Mouse (Mus musculus): Measurements from ENCODE around the gene Ralbp1.

Ralbp1 gene

DNA sequence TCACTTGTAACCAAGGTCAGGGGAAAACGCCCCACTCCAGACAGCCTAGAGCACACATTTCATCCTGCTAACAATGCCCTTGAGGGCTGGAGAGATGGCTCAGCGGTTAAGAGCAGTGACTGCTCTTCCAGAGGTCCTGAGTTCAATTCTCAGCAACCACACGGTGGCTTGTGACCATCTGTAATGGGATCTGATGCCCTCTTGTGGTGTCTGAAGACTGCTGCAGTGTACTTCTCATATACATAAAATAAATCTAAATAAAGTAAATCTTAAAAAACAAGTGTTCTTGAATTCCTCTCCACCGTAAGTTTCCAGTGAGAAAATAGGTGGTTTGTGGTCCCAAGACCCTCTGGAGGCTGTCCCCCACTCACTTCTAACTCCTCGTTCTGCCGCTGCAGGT, 33.8 kb downstream of the Ralbp1 start:
- in situ Hi-C loops (cut with MboI, MseI) = no loop called here

DNA sequence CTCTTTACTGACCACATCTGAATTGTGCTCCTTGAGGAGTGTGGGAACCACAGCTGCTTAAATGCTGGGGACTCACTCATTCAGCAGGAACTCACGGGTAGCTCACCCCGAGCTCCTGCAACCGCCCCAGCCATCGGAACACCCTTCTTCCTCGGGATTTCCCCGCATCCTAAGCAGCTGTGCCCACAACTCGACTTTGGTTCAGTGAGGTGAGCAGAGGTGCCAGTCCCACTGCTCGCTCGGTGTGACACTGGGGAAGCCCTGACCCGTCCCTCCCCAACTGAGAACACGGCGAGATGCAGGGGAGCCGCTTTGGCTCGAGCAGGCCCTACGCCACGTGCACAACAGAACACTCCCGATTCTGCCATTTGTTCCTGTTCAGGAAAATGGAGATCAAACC, 35.1 kb downstream of the Ralbp1 start:
- in situ Hi-C loops (cut with MboI, MseI) = no loop called here

DNA sequence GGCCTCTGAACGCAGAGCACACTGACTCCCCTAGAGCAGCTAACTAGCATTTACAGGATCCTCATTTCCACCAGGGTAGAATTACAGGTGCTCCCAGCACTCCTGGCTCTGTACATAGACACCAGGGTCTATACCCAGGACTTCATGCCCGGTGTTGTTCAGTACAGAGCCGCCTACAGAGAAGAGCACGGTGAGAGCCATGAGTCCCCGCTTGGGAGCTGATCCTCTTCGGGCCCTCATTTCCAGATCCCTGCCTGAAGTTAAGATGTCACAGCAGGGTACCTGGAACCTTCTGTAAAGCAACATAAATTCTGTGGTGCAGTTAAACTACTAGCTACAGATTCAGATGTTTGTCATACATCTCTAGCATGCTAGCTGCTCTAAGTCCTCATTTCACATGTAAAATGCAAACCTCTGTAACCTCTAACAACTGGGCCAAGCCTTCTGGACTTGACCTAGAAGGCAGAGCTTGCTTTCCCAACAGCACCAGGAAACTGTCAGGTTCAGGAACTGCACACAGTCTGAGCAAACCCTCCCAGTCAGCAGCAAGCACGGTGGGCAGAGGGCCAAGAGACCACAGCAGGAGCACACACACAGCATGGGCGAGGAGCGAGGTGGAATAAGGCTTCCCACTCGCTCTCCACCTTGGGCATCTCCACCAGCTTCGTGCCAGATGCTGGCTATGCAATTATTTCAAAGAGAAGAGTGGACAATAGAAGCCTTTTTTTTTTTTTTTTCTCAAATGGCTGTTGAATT, 37.7 kb downstream of the Ralbp1 start:
- in situ Hi-C loops (cut with MboI, MseI) = no loop called here

DNA sequence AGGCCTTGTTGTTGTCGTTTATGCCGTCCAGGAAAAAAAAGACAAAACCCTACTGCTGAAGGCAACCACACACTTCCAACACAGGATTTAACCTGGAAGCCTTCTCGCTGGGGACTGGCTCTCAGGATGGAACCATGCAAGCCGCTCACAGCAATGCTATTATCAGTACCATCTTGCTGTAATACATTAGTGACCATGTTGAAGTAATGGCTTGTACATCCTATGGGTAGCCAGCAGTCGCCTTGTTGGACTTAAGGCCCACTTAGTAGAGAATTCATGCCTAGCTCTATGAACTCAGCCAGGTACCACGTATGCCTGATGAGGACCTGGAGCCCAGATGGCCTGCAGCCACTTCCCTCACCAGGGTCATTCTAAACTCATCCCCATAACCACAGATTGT, 40.2 kb downstream of the Ralbp1 start:
- in situ Hi-C loops (cut with MboI, MseI) = no loop called here

DNA sequence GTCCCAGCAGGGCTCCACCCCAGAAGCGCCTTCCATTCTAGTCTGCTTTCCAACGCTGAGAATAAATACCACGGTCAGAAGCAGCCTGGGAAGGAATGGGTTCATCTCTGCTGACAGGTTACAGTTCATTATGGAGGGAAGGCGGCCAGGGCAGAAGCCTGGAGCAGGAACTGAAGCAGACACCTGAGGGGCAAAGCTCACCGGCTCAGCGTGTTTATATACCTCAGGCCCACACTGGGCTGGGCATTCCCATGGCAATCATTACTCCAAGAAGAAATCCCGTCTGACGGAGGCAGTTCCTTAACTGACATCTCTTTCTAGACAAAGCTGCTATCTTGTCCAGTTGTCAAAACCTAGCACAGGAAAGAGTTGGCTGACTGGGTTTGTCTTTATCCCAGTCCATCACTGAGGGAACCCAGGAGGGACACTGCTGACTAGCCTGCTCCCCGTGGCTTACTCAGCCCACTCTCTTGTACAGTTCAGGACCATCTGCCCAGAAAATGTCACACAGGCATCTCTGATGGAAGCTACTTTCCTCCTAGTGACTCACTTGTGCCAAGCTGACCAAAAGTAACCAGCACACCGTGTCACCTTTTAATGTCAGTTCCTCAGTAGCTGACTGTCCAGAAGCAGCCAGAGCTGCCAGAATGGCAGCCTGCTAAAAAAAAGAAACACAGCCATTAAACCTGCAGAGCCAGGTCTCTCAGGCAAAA, 42.8 kb downstream of the Ralbp1 start:
- in situ Hi-C loops (cut with MboI, MseI) = no loop called here

DNA sequence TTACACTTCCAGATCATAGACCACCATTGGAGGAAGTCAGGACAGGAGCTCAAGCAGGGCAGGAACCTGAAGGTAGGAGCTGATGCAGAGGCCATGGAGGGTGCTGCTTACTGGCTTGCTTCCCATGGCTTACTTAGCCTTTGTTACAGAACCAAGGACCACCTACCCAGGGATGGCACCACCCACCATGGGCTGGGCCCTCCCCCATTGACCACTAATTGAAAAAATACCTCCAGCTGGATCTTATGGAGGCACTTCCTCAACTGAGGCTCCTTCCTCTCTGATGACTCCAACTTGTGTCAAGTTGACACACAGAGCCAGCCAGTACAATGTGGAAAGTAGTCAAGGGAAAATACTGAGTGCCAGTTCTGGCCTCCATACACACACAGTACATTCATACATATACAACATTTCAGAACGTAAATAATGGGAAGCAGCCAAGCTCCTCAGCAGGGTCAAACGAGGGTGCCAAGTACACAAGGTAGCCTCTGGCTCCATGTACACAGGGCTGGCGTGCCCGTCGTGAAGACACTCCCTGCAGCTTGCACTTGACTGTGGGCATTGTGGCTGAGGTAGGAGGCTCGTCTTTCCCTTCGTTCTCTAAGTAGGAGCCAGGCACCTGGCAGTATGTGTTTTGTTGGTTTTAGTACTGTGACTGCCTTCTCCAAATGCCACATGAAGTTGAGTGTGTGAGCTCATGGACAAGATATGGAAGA, 45.9 kb downstream of the Ralbp1 start:
- in situ Hi-C loops (cut with MboI, MseI) = no loop called here

DNA sequence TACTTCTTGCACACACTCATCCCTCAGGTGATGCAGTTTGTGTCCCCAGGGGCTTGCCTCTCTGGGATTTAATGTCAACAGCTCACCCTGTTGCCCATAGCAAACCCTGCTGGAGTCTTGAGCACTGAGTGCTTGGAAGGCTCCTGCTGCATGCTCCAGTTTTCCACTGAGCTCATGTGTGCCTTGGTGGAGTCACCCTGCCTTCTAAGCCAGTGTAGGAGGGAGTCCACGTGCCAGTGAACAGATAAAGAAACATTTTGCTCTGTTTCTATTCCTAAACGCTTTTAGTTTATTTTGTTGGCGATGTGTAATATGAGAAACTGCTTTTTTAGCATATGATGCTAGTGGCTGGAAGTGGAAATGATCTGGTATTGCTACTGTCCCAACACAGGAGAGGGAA, 48.9 kb downstream of the Ralbp1 start:
- in situ Hi-C loops (cut with MboI, MseI) = no loop called here

DNA sequence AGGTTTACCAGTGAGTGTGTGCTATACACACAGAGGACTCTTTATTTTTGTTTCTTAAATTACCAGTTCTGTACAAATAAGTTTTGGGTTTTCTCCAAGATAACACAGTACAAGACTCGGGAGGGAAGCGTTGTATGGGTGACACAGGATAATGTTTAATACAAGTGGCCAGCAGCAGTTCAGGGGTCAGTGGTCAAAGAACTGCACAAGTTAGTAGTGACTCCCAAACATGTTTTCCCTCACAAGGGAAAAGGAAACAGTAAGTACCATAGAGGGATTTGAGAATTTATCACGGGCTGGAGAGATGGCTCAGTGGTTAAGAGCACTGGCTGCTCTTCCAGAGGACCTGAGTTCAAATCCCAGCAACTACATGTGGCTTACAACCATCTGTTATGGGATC, 51.7 kb downstream of the Ralbp1 start:
- in situ Hi-C loops (cut with MboI, MseI) = no loop called here

DNA sequence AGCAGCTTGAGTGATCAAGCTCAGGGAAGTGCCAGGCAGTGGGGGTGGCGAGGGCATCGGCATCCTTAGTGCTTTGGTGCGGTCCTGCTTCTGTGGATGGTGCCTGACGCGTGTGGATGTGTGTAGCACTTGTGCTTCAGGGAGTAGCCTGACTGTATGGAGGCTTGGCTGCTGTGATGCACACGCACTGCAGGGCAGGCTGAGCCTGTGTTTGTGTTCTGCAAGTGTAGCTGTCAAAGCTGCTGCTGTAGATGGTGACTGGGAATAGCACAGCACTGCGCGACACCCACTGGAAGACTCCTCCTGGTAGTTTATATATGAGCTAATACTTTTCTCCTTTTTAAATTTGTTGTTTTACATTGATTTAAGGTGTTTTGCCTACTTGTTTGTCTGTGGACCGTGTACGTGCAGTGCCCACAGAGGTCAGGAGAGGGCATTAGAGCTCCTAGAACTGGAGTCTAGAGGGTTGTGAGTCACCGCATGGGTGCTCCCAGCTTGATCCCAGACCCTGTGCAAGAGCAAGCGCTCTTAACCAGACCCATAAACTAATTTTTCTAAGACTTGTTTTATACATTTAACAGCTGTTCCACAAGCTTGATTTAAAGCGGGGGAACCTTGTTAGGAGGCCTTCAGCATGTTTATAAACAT, 55.3 kb downstream of the Ralbp1 start:
- in situ Hi-C loops (cut with MboI, MseI) = no loop called here

DNA sequence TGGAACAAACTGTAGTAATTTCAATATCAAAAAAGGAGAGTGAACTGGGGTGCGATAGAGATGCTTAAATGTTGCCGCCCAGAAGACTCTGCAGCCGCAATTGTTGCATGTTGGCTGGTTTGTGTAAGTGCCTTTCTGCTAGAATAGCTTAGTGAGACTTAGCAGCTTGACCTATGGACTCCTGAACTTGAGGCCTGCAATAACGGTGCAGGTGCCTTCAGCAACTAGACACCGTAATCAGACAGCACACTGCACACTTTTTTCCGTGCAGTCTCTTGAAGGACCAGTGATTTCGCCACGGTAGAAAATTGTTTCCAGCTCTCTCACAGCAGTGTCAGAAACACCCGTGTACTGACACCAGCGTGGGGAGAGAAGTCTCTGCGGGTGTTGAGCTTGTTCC, 56.6 kb downstream of the Ralbp1 start:
- in situ Hi-C loops (cut with MboI, MseI) = no loop called here

DNA sequence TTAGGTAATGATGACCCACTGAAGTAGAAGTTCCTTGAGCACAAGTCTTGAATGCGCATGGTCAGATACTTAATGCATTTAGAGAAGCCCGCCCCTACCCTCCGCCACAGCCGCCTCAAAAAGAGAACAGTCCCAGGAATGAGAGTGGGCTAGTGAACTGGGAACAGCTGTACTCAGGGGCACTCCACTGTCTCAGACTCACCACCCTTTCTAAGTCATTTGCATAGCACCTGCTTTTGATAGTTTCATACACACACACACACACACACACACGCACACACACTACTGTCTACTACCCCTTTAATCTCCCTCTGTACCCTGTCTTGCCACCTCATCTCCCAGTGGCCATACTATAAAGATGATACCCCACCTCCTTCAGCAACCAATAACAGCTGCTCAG, 57.7 kb downstream of the Ralbp1 start:
- in situ Hi-C loops (cut with MboI, MseI) = no loop called here

DNA sequence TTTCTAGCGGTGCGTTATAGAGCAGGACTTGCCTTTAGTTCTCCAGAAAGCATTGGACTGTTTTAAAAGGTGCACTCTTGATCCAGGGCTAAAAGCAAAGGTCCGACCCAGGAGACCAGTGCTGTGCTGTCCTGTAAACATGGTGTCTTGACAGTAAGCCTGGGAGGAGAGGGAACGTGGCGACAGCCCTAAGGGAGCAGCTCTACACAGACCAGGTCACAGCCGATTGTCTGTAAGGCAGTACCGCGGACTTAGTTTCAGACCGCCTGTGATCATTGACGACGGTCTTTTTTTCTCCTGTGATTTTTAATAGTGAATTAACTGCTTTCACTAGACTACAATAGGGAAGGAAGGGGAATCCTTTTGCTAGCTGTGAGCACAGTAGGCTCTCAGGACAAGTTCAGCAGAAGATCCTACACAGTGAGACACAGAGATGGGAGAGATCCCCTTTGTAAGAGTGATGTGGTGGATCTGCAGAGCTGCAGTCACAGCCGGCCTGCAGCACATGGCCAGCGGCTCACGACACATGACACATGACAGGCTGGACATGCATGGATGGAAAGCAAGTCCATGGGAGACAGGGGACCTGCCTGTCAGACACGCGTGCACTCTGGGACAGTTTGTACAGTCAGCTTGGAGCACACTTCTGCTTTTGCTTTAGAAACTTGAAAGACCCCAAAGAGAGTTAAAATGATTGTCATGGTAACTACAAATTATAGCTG, 58.3 kb downstream of the Ralbp1 start:
- in situ Hi-C loops (cut with MboI, MseI) = no loop called here

DNA sequence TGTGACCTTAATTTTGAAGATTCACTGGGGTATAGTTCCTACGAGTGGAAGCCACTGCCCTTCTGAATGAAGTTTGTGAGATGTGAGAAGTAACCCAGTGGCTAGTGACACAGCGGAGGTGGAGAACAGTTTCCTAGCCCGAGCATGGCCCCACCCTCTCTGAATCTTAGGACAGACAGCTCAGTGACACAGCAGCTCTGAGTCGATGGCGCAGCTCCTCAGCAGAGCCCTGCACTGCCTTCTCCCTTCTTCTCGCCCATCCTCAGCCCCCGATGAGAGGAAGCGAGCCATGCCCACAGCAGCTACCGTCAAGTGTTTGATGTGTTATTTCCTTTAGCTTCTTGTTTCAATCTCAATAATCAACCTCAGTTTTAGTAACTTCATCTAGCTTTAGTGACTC, 59.3 kb downstream of the Ralbp1 start:
- in situ Hi-C loops (cut with MboI, MseI) = no loop called here

DNA sequence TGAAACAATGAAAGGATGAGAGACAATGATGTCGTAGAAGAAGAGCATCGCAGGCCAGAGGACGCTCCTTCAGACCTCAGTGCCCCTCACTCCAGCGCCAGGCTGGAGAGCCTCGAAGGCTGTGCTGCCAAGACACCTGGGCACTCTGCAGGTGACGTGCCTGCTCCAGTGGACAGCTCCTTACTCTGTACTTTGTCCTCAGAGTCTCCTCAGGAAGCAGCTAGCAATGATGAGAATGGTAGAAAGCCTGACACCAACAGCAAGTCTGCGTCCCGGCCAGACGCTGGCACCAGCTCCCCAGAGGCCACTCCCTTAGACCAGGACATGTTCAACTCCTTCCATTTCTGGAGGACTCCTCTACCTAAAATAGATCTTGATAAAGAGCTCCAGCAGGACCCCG, 61.4 kb downstream of the Ralbp1 start:
- in situ Hi-C loops (cut with MboI, MseI) = no loop called here

DNA sequence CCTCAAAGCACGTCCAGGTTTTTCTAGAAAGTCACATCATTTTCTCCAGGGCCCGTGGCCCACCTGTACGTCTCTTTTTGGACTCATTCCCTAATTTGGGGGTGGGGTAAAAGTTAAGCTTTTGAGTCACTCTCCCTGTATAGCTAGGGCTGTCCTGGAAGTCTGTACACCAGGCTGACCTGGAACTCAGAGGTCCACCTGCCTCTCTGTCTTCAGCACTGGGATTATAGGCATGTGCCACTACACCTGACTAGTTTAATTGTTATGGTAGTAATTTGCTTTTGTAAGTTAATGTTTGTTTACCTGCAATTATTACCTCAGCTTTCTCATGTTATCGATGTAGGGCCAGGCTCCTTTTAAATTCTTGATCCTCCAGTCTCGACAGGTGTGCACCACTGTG, 63.2 kb downstream of the Ralbp1 start:
- in situ Hi-C loops (cut with MboI, MseI) = no loop called here

DNA sequence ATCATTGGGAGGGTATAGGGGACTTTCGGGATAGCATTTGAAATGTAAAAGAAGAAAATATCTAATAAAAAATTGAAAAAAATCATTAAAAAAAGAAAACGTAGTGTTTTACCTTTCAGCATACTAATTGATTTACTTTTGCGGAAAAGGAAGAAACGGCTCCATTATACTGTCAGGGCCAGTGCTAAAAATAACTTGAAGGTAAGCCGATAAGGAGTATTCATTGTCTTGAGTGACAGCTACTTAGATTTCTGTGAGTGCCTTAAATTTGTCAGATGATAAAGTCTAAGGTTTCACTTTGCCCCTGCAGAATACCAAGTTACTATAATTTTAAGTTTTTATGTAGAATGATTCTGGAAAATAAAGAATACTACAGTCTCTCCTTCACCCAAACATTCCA, 65.4 kb downstream of the Ralbp1 start:
- in situ Hi-C loops (cut with MboI, MseI) = no loop called here

DNA sequence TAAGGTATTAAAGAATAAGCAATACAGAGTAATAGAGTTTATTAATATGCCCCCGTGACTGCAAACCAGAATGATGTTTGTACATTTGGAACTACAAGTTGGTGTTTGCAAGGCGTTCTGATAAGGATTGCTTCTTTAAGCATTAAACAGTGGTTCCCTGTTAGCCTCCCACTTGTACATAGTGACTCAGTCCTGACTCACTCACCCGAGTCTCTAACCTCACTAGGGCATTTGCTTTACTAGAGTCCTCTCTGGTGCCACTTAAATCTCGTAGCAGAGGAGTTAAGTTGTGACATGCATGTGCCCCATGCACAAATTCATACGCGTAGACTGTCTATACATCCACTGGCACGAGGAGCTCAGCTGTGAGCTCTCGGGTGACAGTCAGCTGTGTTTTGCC, 71.8 kb downstream of the Ralbp1 start:
- in situ Hi-C loops (cut with MboI, MseI) = no loop called here

DNA sequence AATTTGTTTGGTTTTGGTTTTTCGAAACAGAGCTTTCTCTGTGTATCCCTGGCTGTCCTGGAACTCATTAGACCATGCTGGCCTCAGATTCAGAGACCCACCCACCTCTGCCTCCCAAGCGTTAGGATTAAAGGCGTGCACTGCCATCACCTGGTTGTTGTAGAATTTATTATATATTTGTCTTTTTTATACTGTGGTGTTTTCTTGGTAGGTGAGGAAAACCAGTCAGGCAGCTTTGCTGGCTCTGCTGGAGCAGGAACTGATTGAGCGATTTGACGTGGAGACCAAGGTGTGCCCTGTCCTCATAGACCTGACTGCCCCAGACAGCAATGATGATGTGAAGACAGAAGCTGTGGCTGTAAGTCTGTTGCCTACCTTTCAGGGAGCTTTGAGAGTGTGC, 74.6 kb downstream of the Ralbp1 start:
- in situ Hi-C loops (cut with MboI, MseI) = no loop called here

DNA sequence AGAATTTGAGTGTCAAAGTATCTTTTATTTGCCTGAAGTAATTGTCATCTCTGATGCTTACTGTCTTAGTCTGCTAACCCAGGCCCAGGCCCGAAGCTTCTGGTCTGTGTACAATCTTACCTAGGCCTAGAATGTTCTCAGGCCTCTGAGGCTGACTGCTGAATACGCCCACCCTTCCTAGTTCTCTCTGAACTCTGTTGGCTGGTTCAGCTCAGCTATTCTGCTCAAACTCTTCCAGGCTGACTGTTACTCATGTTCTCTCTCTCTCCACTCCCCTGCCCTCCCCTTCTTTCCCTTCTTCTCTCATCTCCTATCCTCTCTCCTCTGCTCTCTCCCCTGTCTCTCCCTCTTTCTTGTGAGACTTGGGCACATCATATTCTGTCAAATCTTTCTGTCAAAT, 79.2 kb downstream of the Ralbp1 start:
- in situ Hi-C loops (cut with MboI, MseI) = no loop called here

DNA sequence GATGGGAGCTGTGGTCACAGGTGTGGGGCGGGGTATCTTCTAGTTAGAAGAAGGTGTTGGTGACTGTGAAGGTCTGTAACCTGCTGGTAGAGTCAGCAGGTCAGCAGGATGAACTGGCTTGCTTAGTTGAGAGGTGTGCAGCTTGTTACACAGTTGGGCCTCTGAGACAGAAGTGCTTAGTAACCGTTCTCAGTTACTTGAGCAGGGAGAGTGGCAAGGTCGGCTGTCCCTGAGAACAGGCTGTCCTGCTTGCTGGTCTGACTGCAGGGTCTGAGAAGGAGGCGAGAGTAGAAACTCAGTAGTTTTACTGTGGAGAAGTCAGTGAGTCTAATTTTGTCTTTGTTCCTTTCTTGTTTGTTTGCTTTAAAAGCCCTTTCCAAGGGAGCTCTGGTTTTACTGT, 79.6 kb downstream of the Ralbp1 start:
- in situ Hi-C loops (cut with MboI, MseI) = no loop called here

DNA sequence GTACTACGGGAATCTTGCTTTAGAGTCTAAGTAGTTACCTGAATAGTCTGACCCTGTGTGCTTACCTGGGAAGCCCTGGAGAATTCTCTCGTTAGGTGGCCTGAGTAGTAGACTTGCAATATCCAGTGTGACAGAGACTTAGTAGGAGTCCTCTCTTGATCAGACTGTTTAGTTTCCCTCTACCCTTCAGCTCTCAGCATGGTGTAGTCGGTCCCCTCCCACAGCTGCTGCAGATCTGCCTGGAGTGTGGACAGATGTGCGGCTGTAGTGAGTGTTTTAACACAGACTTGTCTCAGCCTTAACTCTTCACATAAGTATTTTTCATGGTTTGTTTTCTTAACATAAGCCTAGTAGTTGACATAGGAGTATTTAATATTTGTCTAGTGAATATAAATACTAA, 83.6 kb downstream of the Ralbp1 start:
- in situ Hi-C loops (cut with MboI, MseI) = no loop called here

DNA sequence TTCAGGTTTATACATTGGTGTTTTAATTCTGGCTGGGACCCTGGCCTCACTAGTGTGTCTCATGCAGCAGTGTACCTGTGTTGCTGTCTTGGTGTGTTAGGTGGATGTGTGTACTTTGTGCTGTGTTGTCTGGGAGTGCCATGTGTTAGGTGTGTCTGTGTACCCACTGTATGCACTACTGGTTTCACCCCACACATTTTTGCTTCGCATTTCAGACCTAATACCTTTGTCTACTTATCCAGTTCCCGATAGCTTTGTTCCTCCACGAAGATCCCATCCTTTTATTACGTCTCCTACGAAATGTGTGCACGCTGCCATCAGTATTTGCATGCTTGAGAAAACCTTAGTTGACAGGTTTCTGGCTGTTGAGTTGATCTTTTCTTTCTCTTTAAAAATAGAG, 85.1 kb downstream of the Ralbp1 start:
- in situ Hi-C loops (cut with MboI, MseI) = no loop called here

All from T-helper 1 cell (primary cell).